Mouse (Mus musculus) neural tube, embryonic 12.5 days (tissue): ENCODE measurements around the gene Galnt3. TPM values are rescaled to one million over a fixed set of nuclear protein-coding genes. Genes with fewer than 3 reads are reported as not detected.
A peak's percentile ranks its signal among the peaks of the same experiment; 100 is the strongest.

Source experiments
- ATAC-seq: fragments of 200-750 bp; cut with Nextera tagmentation; 2 replicates; pipeline ENCODE4 v1.8.0; 2017; ENCODE audit warnings: low read depth, mild to moderate bottlenecking, moderate TSS enrichment, moderate library complexity; ENCODE audit not compliant: low FRiP score
- H3K27ac ChIP-seq: fragments of 300-500 bp; sonication (generic); 2 replicates; pipeline ENCODE4 v1.5.1; 2016
- H3K27me3 ChIP-seq: fragments of 300-500 bp; sonication (generic); replicated peaks from 2 replicates; pipeline ENCODE4 v1.6.1; 2016; ENCODE audit warnings: mild to moderate bottlenecking
- H3K36me3 ChIP-seq: fragments of 300-500 bp; sonication (generic); 2 replicates; pipeline ENCODE4 v1.6.1; 2016; ENCODE audit warnings: mild to moderate bottlenecking
- H3K4me1 ChIP-seq: fragments of 300-500 bp; sonication (generic); 2 replicates; pipeline ENCODE4 v1.6.1; 2016
- H3K4me2 ChIP-seq: fragments of 300-500 bp; sonication (generic); replicated peaks from 2 replicates; pipeline ENCODE4 v1.6.1; 2016; ENCODE audit warnings: mild to moderate bottlenecking
- H3K4me3 ChIP-seq: fragments of 300-500 bp; sonication (generic); 2 replicates; pipeline ENCODE4 v1.5.1; 2016
- H3K9ac ChIP-seq: fragments of 300-500 bp; sonication (generic); 2 replicates; pipeline ENCODE4 v1.6.1; 2016; ENCODE audit warnings: mild to moderate bottlenecking
- H3K9me3 ChIP-seq: fragments of 300-500 bp; sonication (generic); 2 replicates; pipeline ENCODE4 v1.6.1; 2016; ENCODE audit warnings: mild to moderate bottlenecking
- WGBS: fragments of 180-500 bp; shearing (Covaris S2); methylation state at CpG from one replicate; pipeline ENCODE4 v1.1.7; 2016; 5-methylcytosine and 5-hydroxymethylcytosine counted together
- polyA plus RNA-seq: library from polyadenylated mRNA; unstranded; fragments of >200 nt; fragmentation: Nextera tagmentation; extraction: Ambion mirVana; gene quantifications from 2 replicates; pipeline ENCODE4 v1.2.1, GENCODE M21; 2016

The Galnt3 gene
- polyA plus RNA-seq, 1 experiment from 2014 or later, result 1.0 TPM

- Histone ChIP-seq H3K27me3 (no peaks in the 10 kb centered on the region), H3K4me2 (no peak overlapping the region), H3K36me3 (no peaks in the 10 kb centered on the region), H3K27ac (no peak overlapping the region), H3K4me1 (peaks cover 15% of the 10 kb centered on the region), H3K9ac (no peak overlapping the region), H3K4me3 (no peak overlapping the region), H3K9me3 (no peaks in the 10 kb centered on the region)
- peak; percentile 55 for ATAC-seq
- 74% methylated on average over 9 of the region's 9 CpGs for WGBS
Observed at GRCm38 (mm10) chr2:66041917-66042419, 82.8 kb downstream of the Galnt3 start.

- 83% methylated on average over 21 of the region's 21 CpGs for WGBS
Observed at GRCm38 (mm10) chr2:66041203-66041916, 83.4 kb downstream of the Galnt3 start.

GRCm38 (mm10) chr2:66040611-66041010 lies 84.2 kb downstream of the Galnt3 start:
- no peak overlapping the region for H3K9ac ChIP-seq
- H3K4me3 ChIP-seq, result no peak overlapping the region
- H3K9me3 ChIP-seq, result no peaks in the 10 kb centered on the region

More at GRCm38 (mm10) chr2:66041203-66041916, 83.4 kb downstream of the Galnt3 start:
- no peaks in the 10 kb centered on the region for H3K36me3 ChIP-seq
- no peak overlapping the region for H3K4me2 ChIP-seq
- H3K9ac ChIP-seq, result no peak overlapping the region
- H3K4me3 ChIP-seq, result no peak overlapping the region
- no peaks in the 10 kb centered on the region for H3K27me3 ChIP-seq
- H3K4me1 ChIP-seq, result peaks cover 15% of the 10 kb centered on the region
- no peak overlapping the region for H3K27ac ChIP-seq
- no peak for ATAC-seq
- no peaks in the 10 kb centered on the region for H3K9me3 ChIP-seq

GRCm38 (mm10) chr2:66034907-66035679 lies 89.7 kb downstream of the Galnt3 start:
- H3K9me3 ChIP-seq, result no peaks in the 10 kb centered on the region
- no peak overlapping the region for H3K27ac ChIP-seq
- no peaks in the 10 kb centered on the region for H3K36me3 ChIP-seq
- no peak overlapping the region for H3K4me2 ChIP-seq
- 77% methylated on average over 9 of the region's 9 CpGs for WGBS
- no peak for ATAC-seq
- no peak overlapping the region for H3K9ac ChIP-seq
- no peaks in the 10 kb centered on the region for H3K4me1 ChIP-seq
- no peaks in the 10 kb centered on the region for H3K27me3 ChIP-seq
- no peak overlapping the region for H3K4me3 ChIP-seq

More at GRCm38 (mm10) chr2:66040611-66041010, 84.2 kb downstream of the Galnt3 start:
- H3K4me1 ChIP-seq, result peaks cover 15% of the 10 kb centered on the region
- no peaks in the 10 kb centered on the region for H3K27me3 ChIP-seq
- H3K27ac ChIP-seq, result no peak overlapping the region
- no peak overlapping the region for H3K4me2 ChIP-seq
- ATAC-seq, result no peak
- no peaks in the 10 kb centered on the region for H3K36me3 ChIP-seq

Other genes starting within 250 kb of the Galnt3 start
- 14.6 and 15.2 TPM in 2 replicates for gene Ttc21b, start 131.6 kb upstream of the Galnt3 start, polyA plus RNA-seq